Mouse (Mus musculus): ENCODE measurements around the gene Sec11a. TPM values are rescaled to one million over a fixed set of nuclear protein-coding genes. Genes with fewer than 3 reads are reported as not detected.
A peak's percentile ranks its signal among the peaks of the same experiment; 100 is the strongest.

Gene Sec11a
- 36.9 and 45.3 TPM in 2 replicates for polyA plus RNA-seq (2012; rRNA removed)

GRCm38 (mm10) chr7:80947445-80948350 lies at the start of gene Sec11a:
Gene Sec11a, minus strand, starts transcription at chr7:80947780.
- Histone ChIP-seq H3K4me1 (ENCODE audit: control insufficient read depth, insufficient read depth, insufficient read length) (0 out of 2 replicates have a peak, but pooled peaks cover 3% of the 10 kb centered on the region), H3K36me3 (ENCODE audit: control insufficient read depth, insufficient read depth, low read length) (no peaks in the 10 kb centered on the region), H3K27me3 (ENCODE audit: control insufficient read depth, insufficient read depth, low read length) (no peaks in the 10 kb centered on the region), H3K4me3 (ENCODE audit: extremely low read depth, insufficient read depth, insufficient read length) (peak within 1 kb of the TSS; percentile 91), H3K27ac (ENCODE audit: insufficient read depth, low read length) (peak within 1 kb of the TSS; percentile 98)
- peak; percentile 88 to 93 for DNase-seq (ENCODE audit: low read depth in 1 of 2, low spot score in 2 of 2)
- TF ChIP-seq POLR2A (IDR thresholded peaks at IDR 0.05; ENCODE audit: low read depth, low read length) (peak; percentile 74), CTCF (IDR thresholded peaks at IDR 0.05; ENCODE audit: extremely low read depth, insufficient read depth, insufficient read length, insufficient replicate concordance) (no peak)
- 2% methylated on average over 44 of the region's 44 CpGs for WGBS

DNA sequence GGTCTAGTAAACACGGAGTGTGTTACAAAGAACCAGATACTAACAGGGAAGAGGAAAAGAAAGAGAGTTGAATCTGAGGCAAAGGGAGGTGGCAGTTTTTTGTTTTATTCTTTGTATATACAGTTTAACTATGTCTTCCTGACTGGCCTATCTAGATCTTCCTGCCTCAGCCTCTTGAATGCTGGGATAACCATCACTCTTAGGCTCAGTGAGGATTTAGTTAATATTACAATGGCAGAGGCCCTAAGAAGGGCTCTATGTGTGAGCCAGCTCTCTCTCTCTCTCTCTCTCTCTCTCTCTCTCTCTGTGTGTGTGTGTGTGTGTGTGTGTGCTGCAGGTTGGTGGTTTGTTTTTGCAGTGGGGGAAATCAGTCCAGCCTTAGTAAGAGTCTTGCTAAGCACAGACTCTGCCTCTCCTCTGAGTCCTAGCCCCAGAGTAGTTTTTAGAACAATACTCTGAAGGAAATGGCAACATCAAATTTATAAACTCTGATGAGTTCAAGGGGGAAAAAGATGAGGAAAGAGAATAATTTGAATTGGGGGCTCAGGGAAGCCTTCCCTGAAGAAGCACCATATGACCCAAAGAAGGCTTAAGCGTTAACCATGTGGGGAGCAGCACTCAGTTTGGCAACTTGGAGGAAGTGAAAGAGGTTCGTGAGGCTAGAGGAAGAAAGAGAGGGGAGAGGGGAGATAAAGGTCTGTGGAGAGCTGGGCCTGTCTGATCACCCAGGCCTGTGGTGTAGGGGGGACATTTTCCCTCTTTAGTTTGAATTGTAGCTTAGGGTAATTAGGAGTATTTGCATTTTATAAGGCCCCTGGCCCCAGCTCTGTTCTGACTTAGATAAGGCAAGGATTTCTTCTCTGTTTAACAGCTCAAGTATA lies 47.9 kb upstream of the Sec11a start:
- H3K27ac ChIP-seq (ENCODE audit: insufficient read depth, low read length), result peak overlapping the region; percentile 96
- peaks cover 23% of the 10 kb centered on the region for H3K4me1 ChIP-seq (ENCODE audit: control insufficient read depth, insufficient read depth, insufficient read length)
- 5% methylated on average over 3 of the region's 3 CpGs for WGBS

DNA sequence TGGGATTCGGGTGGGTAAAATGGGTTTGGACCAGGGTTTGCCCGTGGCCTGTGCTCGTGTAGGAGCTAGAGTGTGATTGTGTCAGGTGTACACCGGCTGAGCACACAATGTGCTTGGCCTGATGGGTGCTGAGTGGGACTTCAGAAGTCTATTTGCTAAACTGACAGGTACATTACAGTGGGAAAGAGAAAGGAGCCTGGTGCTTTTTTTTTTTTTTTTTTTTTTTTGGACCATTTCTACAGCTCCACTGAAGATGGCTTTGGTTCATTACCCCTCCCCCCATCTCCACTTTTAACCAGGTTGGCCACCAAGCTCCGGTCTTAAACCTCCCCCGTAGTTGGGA lies 47.1 kb upstream of the Sec11a start:
- DNase-seq (ENCODE audit: low read depth in 1 of 2, low spot score in 2 of 2), result no peak
- TF ChIP-seq POLR2A (IDR thresholded peaks at IDR 0.05; ENCODE audit: low read depth, low read length) (no peak), CTCF (IDR thresholded peaks at IDR 0.05; ENCODE audit: extremely low read depth, insufficient read depth, insufficient read length, insufficient replicate concordance) (no peak)
- 3% methylated on average over 6 of the region's 6 CpGs for WGBS
- peak overlapping the region; percentile 96 for H3K27ac ChIP-seq (ENCODE audit: insufficient read depth, low read length)
- peak overlapping the region; percentile 73 for H3K4me3 ChIP-seq (ENCODE audit: extremely low read depth, insufficient read depth, insufficient read length)
- no peaks in the 10 kb centered on the region for H3K27me3 ChIP-seq (ENCODE audit: control insufficient read depth, insufficient read depth, low read length)
- no peaks in the 10 kb centered on the region for H3K36me3 ChIP-seq (ENCODE audit: control insufficient read depth, insufficient read depth, low read length)
- peaks cover 15% of the 10 kb centered on the region for H3K4me1 ChIP-seq (ENCODE audit: control insufficient read depth, insufficient read depth, insufficient read length)

More for the DNA sequence above, 47.9 kb upstream of the Sec11a start:
- H3K36me3 ChIP-seq (ENCODE audit: control insufficient read depth, insufficient read depth, low read length), result no peaks in the 10 kb centered on the region; the same call in 1 of the 2 replicates
- TF ChIP-seq CTCF (IDR thresholded peaks at IDR 0.05; ENCODE audit: extremely low read depth, insufficient read depth, insufficient read length, insufficient replicate concordance), result no peak
- TF ChIP-seq POLR2A (IDR thresholded peaks at IDR 0.05; ENCODE audit: low read depth, low read length), result no peak
- no peaks in the 10 kb centered on the region for H3K27me3 ChIP-seq (ENCODE audit: control insufficient read depth, insufficient read depth, low read length)
- DNase-seq (ENCODE audit: low read depth in 1 of 2, low spot score in 2 of 2), result peak; percentile 34 to 35
- peak overlapping the region; percentile 35 for H3K4me3 ChIP-seq (ENCODE audit: extremely low read depth, insufficient read depth, insufficient read length)

DNA sequence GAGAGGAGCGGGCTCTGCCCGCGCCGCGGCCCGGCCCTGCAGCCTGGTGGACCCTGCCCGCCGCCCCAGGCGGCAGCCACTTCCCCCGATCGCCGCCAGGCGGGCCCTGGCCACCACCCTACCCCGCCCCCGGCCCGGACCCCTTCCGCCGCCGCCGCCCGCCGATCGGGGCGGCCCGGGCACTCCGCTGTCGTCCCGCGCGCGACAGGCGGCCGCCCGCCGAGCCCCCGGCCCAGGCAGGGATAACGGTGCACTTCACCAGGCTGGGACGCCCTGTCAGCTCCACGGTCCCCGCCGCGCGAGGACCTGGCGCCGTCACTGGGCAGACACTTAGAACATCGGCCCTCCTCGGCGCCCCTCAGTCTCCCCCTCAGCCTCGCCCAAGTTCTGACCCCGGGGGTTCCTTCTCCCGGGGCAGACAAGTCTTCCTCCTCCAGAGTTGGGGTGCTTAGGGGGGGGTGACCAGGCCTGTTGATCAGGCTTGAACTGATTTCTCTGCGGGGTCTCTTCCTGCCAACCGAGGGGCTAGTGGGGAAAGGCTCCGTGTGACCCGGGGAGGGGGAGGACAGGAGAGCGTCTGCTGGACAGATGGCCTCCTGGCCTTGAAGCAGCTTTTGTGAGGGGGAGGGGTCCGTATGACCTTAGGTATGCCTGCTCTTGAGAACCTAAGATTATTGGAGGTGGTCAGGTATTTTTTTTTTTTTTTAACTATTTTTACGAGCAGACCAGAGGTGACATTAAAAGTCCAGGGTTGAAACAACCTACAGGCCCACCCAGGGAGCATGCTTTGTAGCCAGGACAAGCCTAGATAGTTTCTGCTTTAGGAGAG lies 46.5 kb upstream of the Sec11a start:
- H3K4me1 ChIP-seq (ENCODE audit: control insufficient read depth, insufficient read depth, insufficient read length), result peaks cover 11% of the 10 kb centered on the region
- H3K27ac ChIP-seq (ENCODE audit: insufficient read depth, low read length), result peak overlapping the region; percentile 96
- H3K4me3 ChIP-seq (ENCODE audit: extremely low read depth, insufficient read depth, insufficient read length), result peak overlapping the region; percentile 73
- no peaks in the 10 kb centered on the region for H3K27me3 ChIP-seq (ENCODE audit: control insufficient read depth, insufficient read depth, low read length)
- TF ChIP-seq POLR2A (IDR thresholded peaks at IDR 0.05; ENCODE audit: low read depth, low read length) (no peak), CTCF (IDR thresholded peaks at IDR 0.05; ENCODE audit: extremely low read depth, insufficient read depth, insufficient read length, insufficient replicate concordance) (peak; percentile 31; the same call in 1 of the 2 replicates)
- peak in 1 of 2 experiments; percentile 25 for DNase-seq (ENCODE audit: low read depth in 1 of 2, low spot score in 2 of 2)
- under 1% methylated on average over 57 of the region's 58 CpGs for WGBS
- no peaks in the 10 kb centered on the region for H3K36me3 ChIP-seq (ENCODE audit: control insufficient read depth, insufficient read depth, low read length)

DNA sequence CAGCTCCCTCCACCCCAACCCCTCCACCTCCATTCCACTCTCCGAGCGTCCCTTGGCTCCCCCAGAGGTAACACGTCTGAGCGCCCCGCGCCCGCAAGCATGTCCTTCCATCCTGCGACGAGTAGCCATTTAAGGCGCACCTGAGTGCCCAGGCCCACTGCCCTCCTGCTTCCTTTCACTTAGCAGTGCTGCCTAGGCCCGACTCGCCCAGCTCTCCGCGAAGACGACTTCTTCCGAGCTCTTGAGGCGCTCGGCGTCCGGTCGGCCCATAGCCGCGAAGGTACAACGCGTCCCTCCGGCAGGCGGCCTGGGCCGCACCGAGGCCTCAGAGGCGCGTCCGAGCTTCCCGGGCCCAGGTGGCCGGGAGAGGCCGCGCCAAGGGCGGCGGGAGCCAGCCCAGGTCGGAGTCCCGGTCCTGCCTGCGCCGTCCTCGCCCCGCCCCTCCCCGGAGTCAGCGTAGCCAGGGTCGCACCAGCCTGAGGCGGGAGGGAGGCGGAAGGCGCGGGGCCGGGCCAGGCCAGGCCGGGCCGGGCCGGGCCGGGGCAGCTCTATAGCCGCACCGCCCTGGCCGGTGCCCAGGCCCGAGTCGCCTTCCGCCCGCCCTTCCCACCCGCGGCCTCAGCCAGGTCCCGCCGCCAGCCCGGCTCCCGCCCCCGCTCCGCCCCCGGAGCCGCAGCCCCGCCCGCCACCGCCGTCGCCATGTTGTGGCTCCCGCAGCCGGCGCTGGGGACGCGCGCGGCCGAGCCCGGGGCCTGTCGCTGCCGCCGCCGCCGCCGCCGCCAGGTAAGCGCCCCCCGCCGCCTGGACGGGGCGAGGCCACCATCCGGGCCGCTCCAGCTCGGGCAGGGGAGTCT lies 45.6 kb upstream of the Sec11a start, which contains the start of gene Zfp592:
TSS of gene Zfp592 (plus strand) at position 702 of the 854 bp plus-strand sequence.
- H3K36me3 ChIP-seq (ENCODE audit: control insufficient read depth, insufficient read depth, low read length), result no peaks in the 10 kb centered on the region
- DNase-seq (ENCODE audit: low read depth in 1 of 2, low spot score in 2 of 2), result peak; percentile 22 to 79
- H3K4me1 ChIP-seq (ENCODE audit: control insufficient read depth, insufficient read depth, insufficient read length), result peaks cover 9% of the 10 kb centered on the region
- H3K27ac ChIP-seq (ENCODE audit: insufficient read depth, low read length), result peak within 1 kb of the TSS; percentile 97
- no peaks in the 10 kb centered on the region for H3K27me3 ChIP-seq (ENCODE audit: control insufficient read depth, insufficient read depth, low read length)
- under 1% methylated on average over 81 of the region's 102 CpGs for WGBS
- H3K4me3 ChIP-seq (ENCODE audit: extremely low read depth, insufficient read depth, insufficient read length), result peak within 1 kb of the TSS; percentile 73
- TF ChIP-seq POLR2A (IDR thresholded peaks at IDR 0.05; ENCODE audit: low read depth, low read length) (no peak), CTCF (IDR thresholded peaks at IDR 0.05; ENCODE audit: extremely low read depth, insufficient read depth, insufficient read length, insufficient replicate concordance) (no peak)

All from spleen, adult 2 months (tissue).